Comparison of ENCODE assay signal across 7 mouse cellular contexts in the genomic region with DNA sequence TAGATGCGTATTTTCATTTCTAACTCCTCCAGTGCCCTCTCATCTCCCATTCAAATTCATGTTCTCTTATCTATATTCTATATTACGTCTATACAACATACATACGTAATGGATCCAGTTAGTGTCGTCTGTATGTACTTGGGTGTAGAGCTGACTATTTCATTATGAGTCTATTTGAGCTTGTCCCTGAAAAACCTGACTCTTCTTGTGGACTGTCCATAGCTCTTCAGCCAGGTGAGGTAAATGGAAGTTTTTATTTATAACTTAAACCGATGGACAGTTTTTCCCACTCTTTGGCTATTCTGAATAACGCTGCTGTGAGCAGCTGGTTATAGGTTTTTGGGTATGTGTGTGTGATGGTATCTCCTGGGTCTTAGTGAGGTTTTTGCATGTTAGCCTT. TPM values are rescaled to one million over a fixed set of nuclear protein-coding genes. Genes with fewer than 3 reads are reported as not detected.
DNase-seq lines count a peak whose midpoint lies in the region; ATAC-seq and TF ChIP-seq lines count a peak whose summit lies in the region.

No protein-coding gene starts in this region.

- TF ChIP-seq POLR2A in spleen, adult 2 months (IDR thresholded peaks at IDR 0.05; ENCODE audit: low read depth, low read length), result no peak

- peaks cover 17% of the 10 kb centered on the region for H3K36me3 ChIP-seq in spleen, adult 2 months (ENCODE audit: control insufficient read depth, insufficient read depth, low read length)
- peaks cover 23% of the 10 kb centered on the region for H3K36me3 ChIP-seq in forebrain, embryonic 12.5 days (replicated peaks)
- H3K36me3 ChIP-seq in liver, embryonic 12.5 days, result peaks cover 44% of the 10 kb centered on the region

- H3K9me3 ChIP-seq in forebrain, embryonic 12.5 days, result no peaks in the 10 kb centered on the region
- H3K9me3 ChIP-seq in liver, embryonic 12.5 days (replicated peaks), result no peaks in the 10 kb centered on the region

- H3K4me1 ChIP-seq in spleen, adult 2 months (ENCODE audit: control insufficient read depth, insufficient read depth, insufficient read length), result peaks cover 17% of the 10 kb centered on the region
- peaks cover 14% of the 10 kb centered on the region for H3K4me1 ChIP-seq in forebrain, embryonic 12.5 days
- H3K4me1 ChIP-seq in liver, embryonic 12.5 days, result peaks cover 44% of the 10 kb centered on the region

- H3K27me3 ChIP-seq in spleen, adult 2 months (ENCODE audit: control insufficient read depth, insufficient read depth, low read length), result no peaks in the 10 kb centered on the region
- H3K27me3 ChIP-seq in forebrain, embryonic 12.5 days, result no peaks in the 10 kb centered on the region
- no peaks in the 10 kb centered on the region for H3K27me3 ChIP-seq in liver, embryonic 12.5 days (replicated peaks)

- H3K4me2 ChIP-seq in forebrain, embryonic 12.5 days, result peak overlapping the region; percentile 78
- H3K4me2 ChIP-seq in liver, embryonic 12.5 days, result peak overlapping the region; percentile 78

- ATAC-seq in forebrain, embryonic 12.5 days (ENCODE audit: low FRiP score), result no peak
- ATAC-seq in liver, embryonic 12.5 days, result no peak

- 30% methylated on average over 6 of the region's 6 CpGs for WGBS in spleen, adult 2 months
- WGBS in forebrain, embryonic 12.5 days, result 75% methylated on average over 6 of the region's 6 CpGs
- WGBS in liver, embryonic 12.5 days (ENCODE audit: insufficient replicate concordance), result 36% methylated on average over 6 of the region's 6 CpGs

- no peak for DNase-seq in spleen, adult 2 months (ENCODE audit: low read depth in 1 of 2, low spot score in 2 of 2)
- no peak for DNase-seq in spleen, adult 12 weeks (ENCODE audit: low spot score)
- DNase-seq in adrenal gland, adult 18-20 months (ENCODE audit: low spot score in 2 of 2), result no peak
- DNase-seq in right cerebral cortex, postnatal 25 days, result no peak
- DNase-seq in layer of hippocampus, adult 11-12 months (ENCODE audit: low spot score), result no peak

- H3K9ac ChIP-seq in forebrain, embryonic 12.5 days, result peak overlapping the region; percentile 98
- H3K9ac ChIP-seq in liver, embryonic 12.5 days, result peak overlapping the region; percentile 88

- no peak overlapping the region for H3K27ac ChIP-seq in spleen, adult 2 months (ENCODE audit: insufficient read depth, low read length)
- no peak overlapping the region for H3K27ac ChIP-seq in forebrain, embryonic 12.5 days
- H3K27ac ChIP-seq in liver, embryonic 12.5 days, result peak overlapping the region; percentile 98

- H3K4me3 ChIP-seq in spleen, adult 2 months (ENCODE audit: extremely low read depth, insufficient read depth, insufficient read length), result peak overlapping the region; percentile 94; the same call in 1 of the 2 replicates
- H3K4me3 ChIP-seq in forebrain, embryonic 12.5 days (replicated peaks), result peak overlapping the region; percentile 97
- peak overlapping the region; percentile 91 for H3K4me3 ChIP-seq in liver, embryonic 12.5 days

- TF ChIP-seq CTCF in spleen, adult 2 months (IDR thresholded peaks at IDR 0.05; ENCODE audit: extremely low read depth, insufficient read depth, insufficient read length, insufficient replicate concordance), result no peak

RNA-seq across cellular contexts. Expression of a gene that starts 0.9 kb away (rescaled TPM):
- 28.3 and 35.1 TPM in 2 replicates for polyA plus RNA-seq in spleen, adult 2 months (2012; rRNA removed)
- polyA plus RNA-seq in forebrain, embryonic 12.5 days (2016; fragmentation: Nextera tagmentation; extraction: Ambion mirVana), result 56.3 and 57.3 TPM in 2 replicates
- polyA plus RNA-seq in liver, embryonic 12.5 days (2016; fragmentation: Nextera tagmentation; extraction: Ambion mirVana), result 58.6 and 59.9 TPM in 2 replicates
- total RNA-seq in adrenal gland, adult 18-20 months (2021), result 10 to 100 TPM; 67.7 to 79.2 TPM

RNA-seq across cellular contexts. Expression of a gene that starts 1.1 kb away (rescaled TPM):
- 7.1 and 7.7 TPM in 2 replicates for polyA plus RNA-seq in spleen, adult 2 months (2012; rRNA removed)
- 35.8 and 37.4 TPM in 2 replicates for polyA plus RNA-seq in forebrain, embryonic 12.5 days (2016; fragmentation: Nextera tagmentation; extraction: Ambion mirVana)
- 112 and 114 TPM in 2 replicates for polyA plus RNA-seq in liver, embryonic 12.5 days (2016; fragmentation: Nextera tagmentation; extraction: Ambion mirVana)
- 10 to 100 TPM; 12.3 to 24.1 TPM for total RNA-seq in adrenal gland, adult 18-20 months (2021)

RNA-seq across cellular contexts. Expression of a gene that starts 22.2 kb away (rescaled TPM):
- 7.7 and 74.0 TPM in 2 replicates for polyA plus RNA-seq in spleen, adult 2 months (2012; rRNA removed)
- polyA plus RNA-seq in forebrain, embryonic 12.5 days (2016; fragmentation: Nextera tagmentation; extraction: Ambion mirVana), result 106 and 109 TPM in 2 replicates
- 314 and 322 TPM in 2 replicates for polyA plus RNA-seq in liver, embryonic 12.5 days (2016; fragmentation: Nextera tagmentation; extraction: Ambion mirVana)
- total RNA-seq in adrenal gland, adult 18-20 months (2021), result 100 to 1,000 TPM; 257 to 284 TPM
